Mouse (Mus musculus) skeletal muscle tissue, adult 2 months (tissue): Measurements from ENCODE around the gene Npy4r.

ENCODE experiments used
- DNase-seq: peaks from one replicate; pipeline ENCODE4 v3.0.0-alpha.2; 2012; ENCODE audit warnings: low read depth, low spot score

Gene Npy4r

DNA sequence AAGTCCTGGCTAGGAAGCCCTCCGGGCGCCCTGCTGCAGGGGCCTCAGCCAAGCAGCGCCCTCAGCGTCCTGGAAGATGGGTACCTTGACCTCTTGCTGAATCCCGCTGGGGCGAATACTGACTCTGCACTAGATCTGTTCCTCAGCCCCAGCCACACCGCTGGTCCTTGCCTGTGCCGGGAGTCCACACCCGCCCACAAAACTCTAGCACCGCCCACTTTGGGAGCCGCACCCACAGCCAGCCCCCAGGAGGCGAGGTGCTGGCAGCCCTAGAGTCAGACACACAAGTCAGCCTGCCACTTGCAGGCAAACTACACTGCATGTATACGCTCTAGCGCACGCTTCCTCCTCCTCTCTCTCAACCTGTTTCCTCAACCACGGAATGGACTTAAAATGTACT is at the start of gene Npy4r:
Gene Npy4r (minus strand): TSS at position 148 of the 400 bp plus-strand sequence.
- peak; percentile 13 for DNase-seq

- DNase-seq: no peak
Observed at GRCm38 (mm10) chr14:34201231-34202035, 49.1 kb upstream of the Npy4r start, which contains the start of gene Gprin2. TSS of gene Gprin2 (minus strand) at chr14:34201653.

GRCm38 (mm10) chr14:34200738-34201230 is 48.5 kb upstream of the Npy4r start:
- DNase-seq: no peak

DNA sequence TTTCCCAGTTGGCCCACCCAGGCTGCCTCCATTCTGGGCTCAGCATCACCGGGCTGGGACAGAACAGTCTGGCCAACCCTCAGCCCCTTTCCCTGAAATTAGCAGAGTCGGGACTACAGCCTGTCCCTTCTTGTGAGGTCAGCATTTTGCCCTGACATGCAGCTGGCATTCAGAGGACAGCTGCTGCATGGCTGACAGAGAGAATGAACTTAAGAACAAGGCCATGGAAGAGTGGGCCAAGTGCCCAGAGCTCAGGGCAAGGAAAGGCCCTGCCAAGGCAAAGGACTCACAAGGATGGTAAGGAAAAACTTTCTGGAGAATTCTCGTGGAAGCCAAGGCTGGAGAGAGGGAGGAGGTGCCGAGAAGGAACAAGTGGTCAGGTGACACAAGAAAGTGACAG is 44.4 kb upstream of the Npy4r start:
- peak; percentile 26 for DNase-seq

DNA sequence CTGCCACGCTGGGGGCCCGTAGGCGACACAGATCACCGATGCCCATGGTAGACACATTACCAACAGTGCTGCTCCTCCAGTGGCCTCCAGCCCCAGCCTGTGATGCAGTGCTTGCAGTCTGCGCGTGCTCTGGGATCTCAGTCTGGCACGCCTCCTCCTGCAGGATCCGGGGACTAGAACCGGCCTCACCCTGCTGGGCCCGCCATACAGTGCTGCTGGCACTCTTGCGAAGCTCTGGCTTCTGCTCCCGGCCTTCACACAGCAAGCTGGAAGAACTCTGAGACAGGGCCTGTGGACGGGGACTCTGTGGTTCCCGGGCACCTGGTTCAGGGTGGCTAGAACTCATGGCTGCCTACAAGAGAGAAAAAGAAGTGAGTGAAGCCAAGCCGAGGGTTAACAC is 43.2 kb upstream of the Npy4r start:
- DNase-seq: no peak

DNA sequence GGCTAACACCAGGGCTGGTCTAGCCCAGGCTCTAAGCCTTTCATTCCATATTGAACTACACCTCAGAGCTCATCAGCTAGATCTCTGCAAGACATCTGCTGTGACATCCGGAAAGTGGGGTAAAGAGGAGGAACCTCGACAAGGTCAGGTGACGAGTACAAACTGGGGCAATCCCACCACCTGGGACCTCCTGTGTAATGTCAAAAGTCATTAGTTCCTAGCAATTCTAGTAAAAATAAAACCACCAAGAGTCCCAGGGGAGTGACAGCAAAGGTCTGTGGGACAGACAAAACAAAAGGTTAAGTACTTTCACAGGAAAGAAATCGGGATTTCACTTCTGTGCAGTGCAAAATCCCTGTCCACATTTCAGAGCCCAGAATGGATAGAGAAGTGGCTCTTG is 41.6 kb upstream of the Npy4r start:
- DNase-seq: no peak

GRCm38 (mm10) chr14:34190361-34190760 is 38.1 kb upstream of the Npy4r start:
- no peak for DNase-seq

DNA sequence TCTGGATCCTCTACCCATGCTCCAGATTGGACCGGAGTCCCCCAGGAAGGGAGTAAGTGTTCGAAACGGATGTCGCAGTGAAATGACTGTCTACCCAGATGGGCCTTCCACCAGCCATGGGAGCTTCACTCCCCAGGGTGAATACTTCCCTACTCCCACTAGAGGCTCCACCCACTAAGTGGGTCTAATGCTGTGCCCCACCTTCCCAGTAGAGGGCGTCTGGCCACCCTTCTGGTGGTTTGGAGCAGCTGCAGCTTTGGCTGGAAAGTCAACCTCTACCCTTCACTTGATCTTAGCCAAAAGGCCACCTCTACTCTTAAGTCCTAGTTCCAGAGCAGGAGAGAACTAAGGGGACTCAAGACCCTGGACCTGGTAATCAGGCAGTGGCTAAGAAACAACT is 36.3 kb upstream of the Npy4r start:
- DNase-seq: no peak

DNA sequence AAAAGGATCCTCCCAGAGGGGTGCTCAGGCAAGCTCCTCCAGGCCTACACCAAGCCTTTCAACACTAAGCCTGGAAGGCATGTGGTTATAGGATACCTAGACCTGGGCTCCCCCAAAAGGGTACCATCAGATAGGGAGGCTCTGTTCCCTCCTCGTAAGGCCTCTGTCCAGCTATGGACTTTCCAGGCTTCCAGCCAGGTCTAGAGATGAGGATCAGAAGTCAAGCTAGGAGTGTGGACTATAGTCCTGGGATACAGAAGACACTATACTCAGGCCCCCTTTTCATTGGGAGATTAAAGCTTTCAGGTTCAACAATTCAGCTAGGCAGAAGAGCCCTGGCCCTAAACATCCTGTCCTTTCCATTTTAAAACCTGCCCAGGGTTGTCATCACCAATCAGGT is 30.8 kb upstream of the Npy4r start:
- DNase-seq: no peak

- no peak for DNase-seq
Observed at GRCm38 (mm10) chr14:34179351-34179750, 27.1 kb upstream of the Npy4r start.

GRCm38 (mm10) chr14:34171107-34171506 is 18.8 kb upstream of the Npy4r start:
- no peak for DNase-seq

DNA sequence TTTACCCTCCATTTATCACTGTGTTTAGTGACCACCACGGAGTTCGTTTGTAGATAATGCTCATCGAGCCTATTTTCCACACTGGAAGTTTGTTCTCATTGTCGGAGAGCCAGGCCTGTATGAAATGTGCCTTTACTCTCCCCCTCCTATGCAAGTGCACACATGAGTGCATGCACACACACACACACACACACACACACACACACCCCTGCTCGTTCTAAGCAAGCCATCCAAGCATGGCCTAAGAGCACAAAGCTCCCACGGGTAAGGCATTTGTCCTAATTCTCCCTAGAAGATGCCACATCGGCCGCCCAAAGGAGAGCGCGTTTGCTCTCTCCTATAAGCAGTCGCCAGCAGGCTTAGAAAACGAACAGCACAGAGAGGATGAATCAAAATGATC is 3.5 kb upstream of the Npy4r start:
- no peak for DNase-seq

- DNase-seq: peak; percentile 25
Observed at GRCm38 (mm10) chr14:34154601-34155337, 2.5 kb upstream of the Npy4r start.

GRCm38 (mm10) chr14:34142915-34143314 is 9.4 kb downstream of the Npy4r start:
- no peak for DNase-seq

DNA sequence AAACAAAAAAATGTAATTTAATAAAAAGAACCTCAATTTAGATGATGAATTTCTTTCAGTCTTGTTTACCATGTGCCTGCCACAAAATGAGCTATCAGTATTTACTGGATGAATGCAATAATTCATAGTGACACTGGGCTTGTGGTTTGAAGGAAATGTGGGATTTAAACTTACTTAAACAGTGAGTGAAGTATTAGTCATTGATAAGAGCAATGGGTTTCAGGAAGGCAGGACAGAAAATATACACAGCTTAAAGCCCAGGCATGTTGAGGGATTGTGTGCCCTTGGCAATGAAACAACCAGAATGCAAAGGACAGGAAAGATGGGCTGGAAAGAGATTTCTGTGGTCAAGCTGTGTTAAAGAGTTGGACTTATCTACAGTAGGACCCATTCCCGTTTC is 10.0 kb downstream of the Npy4r start:
- no peak for DNase-seq

- no peak for DNase-seq
Observed at GRCm38 (mm10) chr14:34139671-34140664, 12.3 kb downstream of the Npy4r start.

DNA sequence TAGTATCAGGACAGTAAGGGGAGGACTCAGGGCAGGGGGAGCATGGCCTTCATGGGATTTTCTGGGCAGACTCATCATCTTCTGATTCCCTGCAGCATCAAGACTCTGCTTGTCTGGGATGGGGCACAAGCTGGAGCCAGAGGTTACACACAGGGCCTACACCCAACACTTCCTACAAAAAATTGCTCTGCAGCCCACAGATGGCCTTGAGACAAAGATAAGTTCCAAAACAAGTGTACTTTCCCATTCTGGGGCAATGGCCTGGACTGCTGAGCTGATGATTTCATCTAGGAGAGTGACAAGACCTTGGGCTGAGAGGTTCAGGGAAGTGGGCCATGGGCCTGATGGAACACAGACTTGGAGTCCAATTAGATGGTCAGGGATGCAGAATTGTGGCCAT is 16.9 kb downstream of the Npy4r start:
- no peak for DNase-seq

DNA sequence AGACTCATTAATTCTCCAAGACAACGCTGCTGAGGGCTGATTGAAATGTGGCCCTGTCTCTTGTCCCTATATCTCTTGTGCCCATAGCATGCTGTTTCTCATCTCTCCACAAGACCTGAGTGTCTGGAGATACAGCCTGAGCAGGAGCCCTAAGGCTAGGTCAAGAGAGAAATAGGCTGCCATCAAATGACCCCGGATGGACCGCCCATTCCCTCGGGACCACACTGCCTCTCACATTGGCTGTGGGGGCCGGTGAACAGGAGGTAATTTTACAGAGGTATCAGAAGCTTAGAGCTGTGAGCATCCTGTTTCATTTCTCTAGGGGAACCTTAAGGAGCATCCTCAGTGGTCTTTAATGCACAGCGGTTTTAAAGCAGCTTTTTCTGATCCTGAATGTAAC is 21.1 kb downstream of the Npy4r start:
- no peak for DNase-seq

DNA sequence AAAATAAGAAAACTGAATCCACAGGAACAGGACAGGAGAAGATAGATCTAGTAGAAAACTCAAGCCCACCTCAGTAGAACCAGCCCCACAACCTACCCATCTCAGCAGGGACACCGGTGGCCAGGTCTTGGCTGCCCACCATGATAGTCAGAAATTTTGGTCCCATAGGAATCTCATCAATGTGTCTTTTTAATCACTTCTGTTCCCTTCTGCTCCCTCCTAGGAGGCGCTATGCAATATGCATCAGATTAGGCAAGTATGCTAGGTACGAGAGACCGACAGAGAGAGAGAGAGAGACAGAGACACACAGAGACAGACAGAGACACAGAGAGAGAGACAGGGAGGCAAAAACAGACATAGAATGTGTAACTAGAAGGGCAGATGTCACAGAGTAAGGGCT is 30.6 kb downstream of the Npy4r start:
- no peak for DNase-seq

- DNase-seq: no peak
Observed at GRCm38 (mm10) chr14:34120923-34121351, 31.4 kb downstream of the Npy4r start.
